Mouse (Mus musculus) kidney, embryonic 15.5 days (tissue): ENCODE measurements around the gene Rhof. TPM values are rescaled to one million over a fixed set of nuclear protein-coding genes. Genes with fewer than 3 reads are reported as not detected.

ENCODE experiments used
- ATAC-seq: fragments of 200-750 bp; cut with Nextera tagmentation; replicated peaks from 2 replicates; pipeline ENCODE4 v1.8.0; 2017; ENCODE audit warnings: moderate TSS enrichment; ENCODE audit not compliant: low FRiP score
- H3K27ac ChIP-seq: fragments of 300-500 bp; sonication (generic); 2 replicates; pipeline ENCODE4 v1.5.1; 2015; ENCODE audit warnings: mild to moderate bottlenecking, inconsistent platforms
- H3K27me3 ChIP-seq: fragments of 300-500 bp; sonication (generic); 2 replicates; pipeline ENCODE4 v1.6.1; 2015; ENCODE audit warnings: inconsistent platforms
- H3K36me3 ChIP-seq: fragments of 300-500 bp; sonication (generic); 2 replicates; pipeline ENCODE4 v1.6.1; 2015; ENCODE audit warnings: inconsistent platforms
- H3K4me1 ChIP-seq: fragments of 300-500 bp; sonication (generic); 2 replicates; pipeline ENCODE4 v1.6.1; 2015; ENCODE audit warnings: inconsistent platforms
- H3K4me2 ChIP-seq: fragments of 300-500 bp; sonication (generic); 2 replicates; pipeline ENCODE4 v1.6.1; 2015; ENCODE audit warnings: moderate library complexity, mild to moderate bottlenecking, inconsistent platforms
- H3K4me3 ChIP-seq: fragments of 300-500 bp; sonication (generic); replicated peaks from 2 replicates; pipeline ENCODE4 v1.5.1; 2015; ENCODE audit warnings: mild to moderate bottlenecking, inconsistent platforms
- H3K9ac ChIP-seq: fragments of 300-500 bp; sonication (generic); 2 replicates; pipeline ENCODE4 v1.6.1; 2015; ENCODE audit warnings: mild to moderate bottlenecking, inconsistent platforms
- H3K9me3 ChIP-seq: fragments of 300-500 bp; sonication (generic); replicated peaks from 2 replicates; pipeline ENCODE4 v1.6.1; 2016; ENCODE audit warnings: inconsistent platforms
- WGBS: fragments of 180-500 bp; shearing (Covaris S2); methylation state at CpG from one replicate; pipeline ENCODE4 v1.1.7; 2015; ENCODE audit warnings: mixed read lengths; 5-methylcytosine and 5-hydroxymethylcytosine counted together
- polyA plus RNA-seq: library from polyadenylated mRNA; unstranded; fragments of >200 nt; fragmentation: Nextera tagmentation; extraction: Ambion mirVana; gene quantifications from 2 replicates; pipeline ENCODE4 v1.2.1, GENCODE M21; 2015

The Rhof gene
- polyA plus RNA-seq, 1 experiment from 2014 or later: 3.6 TPM

DNA sequence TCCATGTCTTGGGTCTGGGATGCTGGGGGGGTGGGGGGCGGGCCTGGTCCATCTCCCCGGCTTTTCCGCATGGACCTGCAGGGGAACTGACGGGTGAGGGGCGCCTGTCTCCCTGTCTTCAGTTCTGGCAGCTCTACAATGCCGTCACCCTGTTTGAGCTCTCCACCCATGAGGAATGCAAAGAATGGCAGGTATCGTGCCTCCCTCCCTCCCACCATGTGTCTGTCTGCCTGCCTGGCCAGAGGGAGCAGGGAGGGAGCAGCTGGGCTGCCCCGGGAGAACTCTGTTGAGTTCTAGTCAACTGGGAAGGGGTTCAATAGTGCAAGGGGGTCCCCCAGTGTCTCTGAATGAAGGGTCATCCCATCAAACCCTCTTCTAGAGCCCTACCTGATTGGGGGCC is 16.4 kb downstream of the Rhof start:
- Histone ChIP-seq H3K4me1 (0 out of 2 replicates have a peak, but pooled peaks cover 13% of the 10 kb centered on the region), H3K36me3 (no peaks in the 10 kb centered on the region), H3K27me3 (no peaks in the 10 kb centered on the region), H3K4me2 (no peak overlapping the region), H3K9ac (no peak overlapping the region), H3K4me3 (no peak overlapping the region), H3K9me3 (no peaks in the 10 kb centered on the region), H3K27ac (no peak overlapping the region)
- WGBS: 72% methylated on average over 8 of the region's 8 CpGs
- ATAC-seq: no peak

DNA sequence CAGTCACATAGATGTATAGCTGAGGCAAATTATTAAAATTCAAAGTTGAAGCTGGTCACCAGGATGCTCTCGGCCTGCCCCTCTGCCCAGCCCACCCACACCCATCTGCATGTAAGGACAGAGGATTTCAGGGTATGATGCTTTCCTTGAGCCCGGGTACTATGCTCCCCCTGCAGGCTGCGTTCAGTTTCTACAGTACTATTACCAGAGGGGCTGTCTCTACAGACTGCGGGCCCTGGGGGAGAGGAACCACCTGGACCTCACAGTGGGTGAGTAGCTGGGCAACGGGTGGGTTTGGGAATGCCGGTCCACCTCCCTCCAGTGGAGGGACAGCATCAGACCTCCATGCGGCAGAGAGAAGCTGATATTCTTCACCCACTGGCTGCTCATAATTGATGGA is 17.6 kb downstream of the Rhof start:
- no peaks in the 10 kb centered on the region for H3K9me3 ChIP-seq
- no peak overlapping the region for H3K4me3 ChIP-seq
- WGBS: 40% methylated on average over 7 of the region's 7 CpGs
- no peaks in the 10 kb centered on the region for H3K27me3 ChIP-seq
- H3K4me1 ChIP-seq: peaks cover 24% of the 10 kb centered on the region
- no peaks in the 10 kb centered on the region for H3K36me3 ChIP-seq
- ATAC-seq: no peak
- no peak overlapping the region for H3K9ac ChIP-seq
- H3K4me2 ChIP-seq: no peak overlapping the region
- no peak overlapping the region for H3K27ac ChIP-seq

DNA sequence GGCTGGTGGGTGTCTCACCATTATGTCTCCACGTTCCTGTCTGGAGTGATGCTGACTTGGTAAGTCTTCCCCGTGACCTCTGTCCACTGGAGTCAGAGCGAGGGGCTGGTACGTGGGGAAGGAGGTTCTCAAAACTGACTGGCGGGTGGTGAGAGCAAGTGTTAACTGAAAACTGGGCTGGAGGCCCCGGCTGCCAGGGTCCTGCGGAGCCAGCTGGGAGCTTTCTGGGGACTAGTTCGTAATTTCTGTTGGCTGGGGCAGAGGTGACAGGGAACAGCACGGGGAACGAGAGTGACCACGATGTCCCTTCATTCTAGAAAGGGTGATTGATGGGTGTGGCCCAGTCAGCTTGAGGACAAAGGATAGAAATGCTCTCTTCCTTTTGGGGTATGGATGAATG is 18.4 kb downstream of the Rhof start:
- no peak for ATAC-seq
- Histone ChIP-seq H3K4me1 (peaks cover 32% of the 10 kb centered on the region), H3K9me3 (no peaks in the 10 kb centered on the region), H3K4me3 (no peak overlapping the region), H3K27ac (no peak overlapping the region), H3K27me3 (no peaks in the 10 kb centered on the region), H3K36me3 (no peaks in the 10 kb centered on the region), H3K4me2 (no peak overlapping the region), H3K9ac (no peak overlapping the region)
- WGBS: 55% methylated on average over 11 of the region's 11 CpGs

DNA sequence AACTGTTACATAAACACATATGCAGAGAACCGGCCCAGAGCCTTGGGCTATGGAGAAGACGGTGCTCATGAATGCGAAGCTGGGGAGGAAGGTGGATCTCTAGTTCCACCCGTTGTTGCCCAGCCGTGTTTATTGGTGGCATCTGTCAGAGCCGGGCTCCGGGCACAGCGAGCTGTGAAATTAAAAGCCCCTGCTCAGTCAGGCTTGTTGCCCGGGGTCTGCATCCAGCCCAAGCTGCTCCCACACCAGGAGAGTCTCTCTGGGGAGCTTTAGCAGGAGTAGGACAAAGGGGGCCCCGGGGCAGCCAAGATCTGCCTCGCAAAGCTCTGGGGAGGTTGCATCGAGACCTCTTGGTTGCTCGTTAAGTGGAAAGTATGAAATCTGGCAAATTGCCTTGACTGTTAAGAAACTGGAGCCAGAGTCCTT is 22.2 kb downstream of the Rhof start:
- Histone ChIP-seq H3K9ac (peak overlapping the region; percentile 31; the same call in 1 of the 2 replicates), H3K27ac (peak overlapping the region; percentile 81), H3K9me3 (no peaks in the 10 kb centered on the region), H3K4me2 (peak overlapping the region; percentile 58), H3K4me1 (peaks cover 29% of the 10 kb centered on the region), H3K27me3 (no peaks in the 10 kb centered on the region), H3K36me3 (0 out of 2 replicates have a peak, but pooled peaks cover 3% of the 10 kb centered on the region), H3K4me3 (0 out of 2 replicates have a peak overlapping the region, but pooled peaks have one; percentile 8)
- ATAC-seq: peak; percentile 65
- WGBS: 25% methylated on average over 13 of the region's 13 CpGs

DNA sequence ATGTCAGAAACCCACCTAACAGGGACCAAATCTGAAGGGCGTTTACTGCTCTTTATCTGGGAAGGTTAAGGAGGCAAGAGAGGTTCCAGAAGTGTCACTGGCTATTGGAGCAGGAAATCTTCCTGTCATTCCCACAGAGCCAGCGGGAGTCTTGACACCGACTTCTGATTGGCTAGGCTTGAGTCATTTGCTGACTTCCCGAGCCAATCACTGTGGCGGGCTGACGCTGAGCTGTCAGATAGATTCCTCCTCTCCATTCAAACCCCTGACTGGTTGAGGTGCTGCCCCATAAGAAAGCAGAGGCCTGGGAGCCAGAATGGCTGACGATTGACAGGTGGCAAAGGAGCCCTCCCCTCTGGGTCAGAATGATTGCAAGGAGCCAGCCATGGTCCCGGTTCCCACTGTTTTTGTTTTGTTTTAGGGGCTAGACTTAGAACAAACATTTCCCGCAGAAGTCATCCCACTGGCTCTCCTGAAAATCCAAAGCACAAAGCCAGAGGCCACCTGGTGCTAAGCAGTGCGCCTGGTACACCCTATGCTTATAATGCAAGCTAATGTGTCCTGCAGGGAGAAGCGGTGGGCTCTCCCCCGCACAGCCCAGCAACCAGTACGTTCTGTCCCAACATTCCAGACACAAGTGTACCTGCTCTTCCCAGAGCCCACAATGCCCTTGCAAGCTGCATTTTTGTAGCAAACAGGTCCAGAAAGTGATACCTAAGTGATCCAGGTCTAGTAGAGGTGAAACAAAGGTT is 22.9 kb downstream of the Rhof start:
- H3K27me3 ChIP-seq: no peaks in the 10 kb centered on the region
- H3K9ac ChIP-seq: peak overlapping the region; percentile 21; the same call in 1 of the 2 replicates
- ATAC-seq: peak; percentile 66
- no peaks in the 10 kb centered on the region for H3K9me3 ChIP-seq
- H3K36me3 ChIP-seq: 0 out of 2 replicates have a peak, but pooled peaks cover 3% of the 10 kb centered on the region
- peak overlapping the region; percentile 18 for H3K4me3 ChIP-seq
- H3K27ac ChIP-seq: peak overlapping the region; percentile 81
- 20% methylated on average over 13 of the region's 13 CpGs for WGBS
- peak overlapping the region; percentile 58 for H3K4me2 ChIP-seq
- peaks cover 25% of the 10 kb centered on the region for H3K4me1 ChIP-seq

DNA sequence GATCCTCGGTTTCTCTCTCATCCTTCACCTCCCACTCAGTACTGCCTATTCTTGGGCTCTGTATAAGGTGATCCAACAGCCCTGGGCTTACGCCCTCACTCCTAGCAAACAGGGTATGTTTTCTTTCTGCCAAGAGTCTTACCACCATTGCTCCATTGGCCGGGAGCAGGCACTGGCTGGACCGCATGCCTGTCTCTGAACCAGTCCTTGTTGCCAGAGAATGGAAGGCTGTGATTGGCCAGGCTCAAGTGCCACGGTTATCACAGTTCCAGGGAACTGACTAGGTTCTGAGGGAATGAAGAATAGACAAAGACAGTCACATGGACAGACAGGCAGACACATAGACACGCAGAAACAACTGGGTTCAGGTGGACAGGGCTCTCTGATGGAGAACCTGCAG is 27.7 kb downstream of the Rhof start:
- H3K4me3 ChIP-seq: no peak overlapping the region
- H3K4me1 ChIP-seq: peaks cover 30% of the 10 kb centered on the region
- H3K4me2 ChIP-seq: no peak overlapping the region
- H3K9me3 ChIP-seq: no peaks in the 10 kb centered on the region
- peaks cover 11% of the 10 kb centered on the region for H3K36me3 ChIP-seq
- no peak for ATAC-seq
- no peak overlapping the region for H3K27ac ChIP-seq
- no peak overlapping the region for H3K9ac ChIP-seq
- H3K27me3 ChIP-seq: no peaks in the 10 kb centered on the region
- 82% methylated on average over 6 of the region's 6 CpGs for WGBS

DNA sequence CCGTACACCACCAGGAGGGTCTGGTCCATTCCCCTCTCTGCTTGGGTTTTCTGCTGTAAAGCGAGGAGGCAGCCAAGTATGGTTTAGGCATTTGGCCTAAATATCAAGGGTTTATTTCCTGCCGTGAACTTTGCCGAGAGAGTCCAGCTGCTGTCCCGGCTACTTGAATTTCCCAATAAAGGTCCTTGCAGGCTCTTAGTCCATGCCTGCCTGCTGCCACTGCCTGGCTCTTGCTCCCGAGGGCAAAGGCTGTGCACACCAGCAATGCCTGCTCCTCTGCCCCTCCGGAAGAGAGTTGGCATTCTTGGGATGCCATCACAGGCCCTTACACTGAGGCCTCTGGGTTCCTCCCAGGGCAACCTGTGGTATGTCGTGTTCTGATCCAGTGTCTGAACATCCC is 28.9 kb downstream of the Rhof start:
- peak; percentile 62; the same call in 1 of the 2 replicates for ATAC-seq
- H3K27me3 ChIP-seq: no peaks in the 10 kb centered on the region
- H3K4me2 ChIP-seq: no peak overlapping the region
- no peaks in the 10 kb centered on the region for H3K9me3 ChIP-seq
- H3K4me3 ChIP-seq: no peak overlapping the region
- peak overlapping the region; percentile 71 for H3K27ac ChIP-seq
- peaks cover 19% of the 10 kb centered on the region for H3K4me1 ChIP-seq
- H3K9ac ChIP-seq: no peak overlapping the region
- H3K36me3 ChIP-seq: peaks cover 15% of the 10 kb centered on the region
- 34% methylated on average over 8 of the region's 8 CpGs for WGBS

DNA sequence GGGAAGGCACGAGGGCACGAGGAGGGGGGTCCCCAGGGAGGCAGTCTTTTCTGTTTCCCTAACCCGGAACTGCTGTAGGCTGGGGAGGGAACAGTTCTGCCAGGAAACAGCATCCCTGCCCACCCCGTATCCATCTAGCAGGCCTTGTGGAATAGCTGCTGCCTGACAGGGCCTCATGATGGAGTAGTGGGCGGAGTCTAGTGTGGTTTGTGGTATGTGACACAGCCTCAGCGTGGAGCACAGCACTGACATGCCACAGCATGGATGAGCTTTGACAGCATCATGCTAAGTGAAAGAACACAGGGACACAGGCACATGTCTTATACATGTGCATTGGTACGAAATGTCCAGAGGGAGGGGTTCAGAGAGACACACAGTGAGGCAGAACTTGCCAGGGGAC is 30.1 kb downstream of the Rhof start:
- ATAC-seq: peak; percentile 60
- Histone ChIP-seq H3K36me3 (peaks cover 15% of the 10 kb centered on the region), H3K4me1 (peaks cover 19% of the 10 kb centered on the region), H3K4me2 (no peak overlapping the region), H3K27ac (no peak overlapping the region), H3K9me3 (no peaks in the 10 kb centered on the region), H3K27me3 (no peaks in the 10 kb centered on the region), H3K9ac (no peak overlapping the region), H3K4me3 (no peak overlapping the region)
- 49% methylated on average over 7 of the region's 7 CpGs for WGBS

DNA sequence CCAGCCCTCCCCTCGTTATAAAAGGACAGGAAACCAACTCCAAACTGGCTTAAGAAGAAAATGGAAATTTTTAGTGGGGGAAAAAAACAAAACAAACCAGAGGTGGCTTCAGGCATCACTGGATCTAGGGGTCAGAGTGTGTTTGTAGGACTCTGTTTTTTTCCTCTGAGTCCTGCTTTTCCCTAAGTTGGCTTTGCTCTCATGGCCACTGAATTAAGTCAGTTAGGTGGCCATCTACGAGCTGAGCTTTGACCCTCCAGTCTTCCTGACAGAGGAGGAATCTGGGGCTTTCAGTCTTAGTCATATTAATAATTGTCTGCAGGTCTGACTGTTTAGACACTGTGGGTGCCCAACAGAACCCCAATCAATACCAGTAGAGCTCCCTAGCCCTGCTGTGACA is 34.0 kb downstream of the Rhof start:
- peaks cover 33% of the 10 kb centered on the region for H3K4me1 ChIP-seq
- 72% methylated on average over 2 of the region's 2 CpGs for WGBS

DNA sequence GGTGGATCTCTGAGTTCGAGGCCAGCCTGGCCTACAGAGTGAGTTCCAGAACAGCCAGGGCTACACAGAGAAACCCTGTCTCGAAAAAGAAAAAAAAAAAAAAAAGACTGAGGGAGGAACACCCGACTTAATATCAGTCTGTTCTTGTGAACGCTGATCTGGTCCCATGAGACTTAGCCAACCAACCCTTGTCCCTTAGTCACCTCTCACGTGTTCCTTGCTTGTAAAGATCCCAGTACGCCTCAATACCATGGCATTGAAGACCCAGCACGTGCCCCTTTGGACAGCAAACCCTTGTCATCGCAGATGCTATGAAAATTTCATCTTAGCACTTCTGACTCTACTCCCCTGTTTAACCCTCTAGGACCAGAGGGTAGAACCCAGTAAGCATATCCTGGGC is 36.2 kb downstream of the Rhof start:
- H3K36me3 ChIP-seq: peaks cover 12% of the 10 kb centered on the region
- peaks cover 20% of the 10 kb centered on the region for H3K4me1 ChIP-seq
- H3K4me3 ChIP-seq: no peak overlapping the region
- WGBS: 91% methylated on average over 8 of the region's 8 CpGs
- H3K27me3 ChIP-seq: no peaks in the 10 kb centered on the region
- no peak overlapping the region for H3K27ac ChIP-seq
- no peak overlapping the region for H3K4me2 ChIP-seq
- no peaks in the 10 kb centered on the region for H3K9me3 ChIP-seq
- H3K9ac ChIP-seq: no peak overlapping the region
- no peak for ATAC-seq

More for the DNA sequence above, 34.0 kb downstream of the Rhof start:
- Histone ChIP-seq H3K9ac (no peak overlapping the region), H3K36me3 (peaks cover 12% of the 10 kb centered on the region), H3K4me3 (no peak overlapping the region), H3K27me3 (no peaks in the 10 kb centered on the region), H3K4me2 (no peak overlapping the region), H3K27ac (no peak overlapping the region), H3K9me3 (no peaks in the 10 kb centered on the region)
- ATAC-seq: no peak

DNA sequence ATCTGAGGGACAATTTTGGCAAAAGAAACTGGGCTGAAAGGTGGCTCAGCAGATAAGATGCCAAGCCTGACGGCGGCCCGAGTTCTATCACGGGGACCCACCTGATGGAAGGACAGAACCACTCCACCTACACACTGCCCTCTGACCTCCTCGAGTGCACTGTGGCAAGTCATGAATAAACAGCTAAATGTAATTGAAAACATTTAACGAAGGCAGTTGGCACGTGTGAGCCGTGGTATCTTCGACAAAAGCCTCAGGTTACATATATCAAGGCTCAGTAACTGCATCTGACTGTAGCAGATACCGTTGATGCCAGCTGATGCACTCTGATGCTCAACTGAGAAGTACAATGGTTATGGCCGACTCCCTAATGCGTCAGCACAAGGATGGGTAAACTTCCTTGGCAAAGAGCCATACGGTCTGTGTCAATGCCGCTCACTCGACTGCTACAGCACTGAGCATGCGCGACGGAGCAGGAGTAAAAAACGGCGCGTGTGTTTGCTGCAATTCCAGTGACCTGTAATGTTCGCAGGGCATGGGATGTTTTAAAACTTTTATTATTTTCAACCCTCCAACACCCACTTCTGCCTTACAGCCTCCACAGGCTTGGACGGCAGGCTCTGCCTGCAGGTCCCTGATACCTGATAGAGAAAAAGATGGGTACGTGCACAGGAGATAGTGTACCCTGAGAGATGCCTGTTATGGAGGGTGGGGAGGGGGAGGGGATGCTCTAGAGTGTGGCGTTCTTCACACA is 38.1 kb downstream of the Rhof start:
- peaks cover 20% of the 10 kb centered on the region for H3K4me1 ChIP-seq
- no peaks in the 10 kb centered on the region for H3K9me3 ChIP-seq
- no peak overlapping the region for H3K9ac ChIP-seq
- H3K4me3 ChIP-seq: no peak overlapping the region
- H3K36me3 ChIP-seq: peaks cover under 1% of the 10 kb centered on the region; the same call in 1 of the 2 replicates
- H3K4me2 ChIP-seq: peak overlapping the region; percentile 44
- H3K27me3 ChIP-seq: no peaks in the 10 kb centered on the region
- 0 out of 2 replicates have a peak overlapping the region, but pooled peaks have one; percentile 7 for H3K27ac ChIP-seq
- peak; percentile 72 for ATAC-seq
- WGBS: 57% methylated on average over 25 of the region's 25 CpGs

DNA sequence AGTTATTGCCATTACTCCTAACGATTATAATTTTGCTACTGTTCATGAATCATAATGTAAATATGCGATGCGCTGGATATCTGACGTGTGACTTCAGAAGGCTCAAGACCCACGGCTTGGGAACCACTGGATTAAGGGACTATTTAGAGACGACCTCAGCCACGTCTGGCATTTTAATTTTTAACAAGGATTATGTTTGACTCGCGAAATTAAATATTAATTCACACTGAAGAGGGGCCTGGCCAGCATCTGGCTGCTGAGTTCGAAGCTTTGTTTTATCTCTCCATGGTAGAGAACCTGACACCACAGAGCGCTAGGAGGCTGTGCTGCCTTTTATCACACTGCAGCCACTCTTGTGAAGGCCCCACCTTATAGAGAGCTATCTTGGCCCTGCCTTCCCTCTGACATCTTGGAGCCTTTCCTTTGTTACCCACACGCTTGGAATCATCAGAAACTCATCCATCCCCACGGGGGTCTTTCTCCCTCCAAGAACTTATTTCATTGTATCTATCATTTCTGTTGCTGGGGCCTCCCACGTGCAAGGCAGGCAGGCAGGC is 39.3 kb downstream of the Rhof start:
- no peaks in the 10 kb centered on the region for H3K9me3 ChIP-seq
- H3K27ac ChIP-seq: no peak overlapping the region
- H3K27me3 ChIP-seq: no peaks in the 10 kb centered on the region
- H3K9ac ChIP-seq: no peak overlapping the region
- 80% methylated on average over 14 of the region's 14 CpGs for WGBS
- H3K4me3 ChIP-seq: no peak overlapping the region
- no peaks in the 10 kb centered on the region for H3K36me3 ChIP-seq
- ATAC-seq: no peak
- H3K4me2 ChIP-seq: no peak overlapping the region
- peaks cover 20% of the 10 kb centered on the region for H3K4me1 ChIP-seq
